In the genomic region with DNA sequence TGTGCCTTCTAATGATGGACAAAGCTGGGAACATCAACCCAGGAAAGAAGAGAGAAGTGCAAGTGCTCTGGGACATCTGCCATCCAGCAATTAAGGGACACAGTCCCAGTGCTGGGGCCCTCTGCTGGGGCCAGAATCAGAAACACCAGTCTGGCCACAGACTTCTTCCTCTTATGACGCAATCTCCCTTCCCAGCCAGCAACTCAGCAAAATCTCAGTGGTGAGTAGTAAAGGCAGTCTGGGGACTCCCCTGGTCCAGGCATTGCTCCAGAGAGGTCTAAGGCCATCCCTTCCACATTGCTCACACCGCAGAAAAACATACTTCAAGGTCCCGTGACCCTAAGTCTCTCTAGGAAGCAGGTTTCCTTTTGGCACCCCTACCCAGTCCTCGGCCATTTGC, we compare ENCODE assay signal across 8 mouse cellular contexts. TPM values are rescaled to one million over a fixed set of nuclear protein-coding genes. Genes with fewer than 3 reads are reported as not detected.
DNase-seq lines count a peak whose midpoint lies in the region; ATAC-seq lines count a peak whose summit lies in the region.

No protein-coding gene starts in this region.

- peak; percentile 37 for DNase-seq in cerebellum, adult 9-10 months
- DNase-seq in cerebellum, adult 18-20 months = no peak
- DNase-seq in adrenal gland, adult 18-20 months (ENCODE audit: low spot score in 2 of 2) = peak; percentile 10 to 33
- DNase-seq in gonadal fat pad, adult 2 months (ENCODE audit: low read depth) = peak; percentile 56

- 48% methylated on average over 4 of the region's 4 CpGs for WGBS in intestine, embryonic 15.5 days
- 26% methylated on average over 4 of the region's 4 CpGs for WGBS in liver, embryonic 16.5 days (ENCODE audit: insufficient replicate concordance)
- WGBS in neural tube, embryonic 14.5 days = 76% methylated on average over 4 of the region's 4 CpGs

- H3K9ac ChIP-seq in intestine, embryonic 15.5 days = 0 out of 2 replicates have a peak overlapping the region, but pooled peaks have one; percentile 63
- H3K9ac ChIP-seq in liver, embryonic 16.5 days (ENCODE audit: low read depth, low read length) = no peak overlapping the region; the same call in 1 of the 2 replicates
- 0 out of 2 replicates have a peak overlapping the region, but pooled peaks have one; percentile 69 for H3K9ac ChIP-seq in neural tube, embryonic 14.5 days (replicated peaks; ENCODE audit: low read depth, low read length)

- H3K27me3 ChIP-seq in intestine, embryonic 15.5 days (replicated peaks) = no peaks in the 10 kb centered on the region
- H3K27me3 ChIP-seq in liver, embryonic 16.5 days (ENCODE audit: control insufficient read depth, insufficient read depth, low read depth, low read length) = no peaks in the 10 kb centered on the region
- no peaks in the 10 kb centered on the region for H3K27me3 ChIP-seq in neural tube, embryonic 14.5 days (ENCODE audit: control insufficient read depth, insufficient read depth, low read length)

- H3K27ac ChIP-seq in intestine, embryonic 15.5 days = 0 out of 2 replicates have a peak overlapping the region, but pooled peaks have one; percentile 34
- H3K27ac ChIP-seq in liver, embryonic 16.5 days (ENCODE audit: low read length) = peak overlapping the region; percentile 54
- no peak overlapping the region for H3K27ac ChIP-seq in neural tube, embryonic 14.5 days (ENCODE audit: low read depth, low read length)

- no peaks in the 10 kb centered on the region for H3K9me3 ChIP-seq in intestine, embryonic 15.5 days
- no peaks in the 10 kb centered on the region for H3K9me3 ChIP-seq in liver, embryonic 16.5 days (replicated peaks; ENCODE audit: control insufficient read depth, low read length)
- H3K9me3 ChIP-seq in neural tube, embryonic 14.5 days (ENCODE audit: control insufficient read depth, low read length) = no peaks in the 10 kb centered on the region

- H3K4me2 ChIP-seq in intestine, embryonic 15.5 days (replicated peaks) = peak overlapping the region; percentile 75
- H3K4me2 ChIP-seq in liver, embryonic 16.5 days (ENCODE audit: low read depth, low read length) = peak overlapping the region; percentile 80
- peak overlapping the region; percentile 75 for H3K4me2 ChIP-seq in neural tube, embryonic 14.5 days (ENCODE audit: low read depth, low read length)

- H3K4me1 ChIP-seq in intestine, embryonic 15.5 days (replicated peaks) = peaks cover 9% of the 10 kb centered on the region
- peaks cover 6% of the 10 kb centered on the region; the same call in 1 of the 2 replicates for H3K4me1 ChIP-seq in liver, embryonic 16.5 days (ENCODE audit: control insufficient read depth, low read depth, low read length)
- H3K4me1 ChIP-seq in neural tube, embryonic 14.5 days (ENCODE audit: control insufficient read depth, insufficient read depth, low read length) = peaks cover 7% of the 10 kb centered on the region

- ATAC-seq in intestine, embryonic 15.5 days = peak; percentile 75
- ATAC-seq in liver, embryonic 16.5 days (ENCODE audit: low read depth) = peak; percentile 66
- no peak for ATAC-seq in neural tube, embryonic 14.5 days (ENCODE audit: low read depth)
- ATAC-seq in inflammation-experienced regulatory T-cells, adult 6 months = no peak

- H3K4me3 ChIP-seq in intestine, embryonic 15.5 days (replicated peaks) = peak overlapping the region; percentile 61
- peak overlapping the region; percentile 72 for H3K4me3 ChIP-seq in liver, embryonic 16.5 days (ENCODE audit: low read depth, low read length)
- peak overlapping the region; percentile 67; the same call in 1 of the 2 replicates for H3K4me3 ChIP-seq in neural tube, embryonic 14.5 days (ENCODE audit: low read depth, low read length)

- H3K36me3 ChIP-seq in intestine, embryonic 15.5 days = peaks cover 4% of the 10 kb centered on the region; the same call in 1 of the 2 replicates
- H3K36me3 ChIP-seq in liver, embryonic 16.5 days (ENCODE audit: control insufficient read depth, insufficient read depth) = no peaks in the 10 kb centered on the region; the same call in 1 of the 2 replicates
- H3K36me3 ChIP-seq in neural tube, embryonic 14.5 days (ENCODE audit: control insufficient read depth, insufficient read depth, low read length) = no peaks in the 10 kb centered on the region

RNA-seq across cellular contexts. Expression of gene Slc38a7, which starts 1.0 kb away (rescaled TPM):
- total RNA-seq in adrenal gland, adult 18-20 months (2021) = 10 to 100 TPM; 13.3 to 20.4 TPM
- 23.0 and 25.1 TPM in 2 replicates for polyA plus RNA-seq in gonadal fat pad, adult 2 months (2012; rRNA removed)
- 20.6 and 22.0 TPM in 2 replicates for polyA plus RNA-seq in intestine, embryonic 15.5 days (2015; fragmentation: Nextera tagmentation; extraction: Ambion mirVana)
- 7.8 and 9.8 TPM in 2 replicates for polyA plus RNA-seq in liver, embryonic 16.5 days (2015; fragmentation: Nextera tagmentation; extraction: Ambion mirVana)
- polyA plus RNA-seq in neural tube, embryonic 14.5 days (2014; fragmentation: Nextera tagmentation; extraction: Ambion mirVana) = 23.2 and 25.5 TPM in 2 replicates
- polyA plus RNA-seq in inflammation-experienced regulatory T-cells, adult 6 months (2017; shearing (Covaris generic)) = 1 to 10 TPM; 4.1 to 9.2 (median 6.9) TPM

RNA-seq across cellular contexts. Expression of gene Sap18b, which starts 27.1 kb away (rescaled TPM):
- total RNA-seq in adrenal gland, adult 18-20 months (2021) = 100 to 1,000 TPM; 163 to 197 TPM
- polyA plus RNA-seq in gonadal fat pad, adult 2 months (2012; rRNA removed) = 37.1 and 51.7 TPM in 2 replicates
- polyA plus RNA-seq in intestine, embryonic 15.5 days (2015; fragmentation: Nextera tagmentation; extraction: Ambion mirVana) = 324 and 397 TPM in 2 replicates
- 180 and 207 TPM in 2 replicates for polyA plus RNA-seq in liver, embryonic 16.5 days (2015; fragmentation: Nextera tagmentation; extraction: Ambion mirVana)
- polyA plus RNA-seq in neural tube, embryonic 14.5 days (2014; fragmentation: Nextera tagmentation; extraction: Ambion mirVana) = 244 and 264 TPM in 2 replicates
- 100 to 1,000 TPM; 257 to 291 (median 281) TPM for polyA plus RNA-seq in inflammation-experienced regulatory T-cells, adult 6 months (2017; shearing (Covaris generic))

RNA-seq across cellular contexts. Expression of gene Got2, which starts 36.1 kb away (rescaled TPM):
- 100 to 1,000 TPM; 103 to 127 TPM for total RNA-seq in adrenal gland, adult 18-20 months (2021)
- polyA plus RNA-seq in gonadal fat pad, adult 2 months (2012; rRNA removed) = 342 and 446 TPM in 2 replicates
- polyA plus RNA-seq in intestine, embryonic 15.5 days (2015; fragmentation: Nextera tagmentation; extraction: Ambion mirVana) = 230 and 236 TPM in 2 replicates
- polyA plus RNA-seq in liver, embryonic 16.5 days (2015; fragmentation: Nextera tagmentation; extraction: Ambion mirVana) = 254 and 279 TPM in 2 replicates
- 90.2 and 104 TPM in 2 replicates for polyA plus RNA-seq in neural tube, embryonic 14.5 days (2014; fragmentation: Nextera tagmentation; extraction: Ambion mirVana)
- 100 to 1,000 TPM in 2 of 3 experiments, 10 to 100 TPM in 1; 67.0 to 136 (median 118) TPM for polyA plus RNA-seq in inflammation-experienced regulatory T-cells, adult 6 months (2017; shearing (Covaris generic))

RNA-seq across cellular contexts. Expression of gene Cnot1, which starts 45.0 kb away (rescaled TPM):
- total RNA-seq in adrenal gland, adult 18-20 months (2021) = 100 to 1,000 TPM; 119 to 147 TPM
- 88.3 and 124 TPM in 2 replicates for polyA plus RNA-seq in gonadal fat pad, adult 2 months (2012; rRNA removed)
- polyA plus RNA-seq in intestine, embryonic 15.5 days (2015; fragmentation: Nextera tagmentation; extraction: Ambion mirVana) = 56.4 and 57.5 TPM in 2 replicates
- polyA plus RNA-seq in liver, embryonic 16.5 days (2015; fragmentation: Nextera tagmentation; extraction: Ambion mirVana) = 29.6 and 30.6 TPM in 2 replicates
- 62.8 and 76.8 TPM in 2 replicates for polyA plus RNA-seq in neural tube, embryonic 14.5 days (2014; fragmentation: Nextera tagmentation; extraction: Ambion mirVana)
- 10 to 100 TPM; 88.9 to 95.1 (median 94.7) TPM for polyA plus RNA-seq in inflammation-experienced regulatory T-cells, adult 6 months (2017; shearing (Covaris generic))

Comparison
In these comparisons a context has a peak if more than half of its experiments do, and no peak if none do; other contexts are left out.
1. DNase-seq: peak in cerebellum, adult 9-10 months (single experiment), adrenal gland, adult 18-20 months (2 of 2) and gonadal fat pad, adult 2 months (single experiment); none in cerebellum, adult 18-20 months (0 of 2).
2. ATAC-seq: peak in intestine, embryonic 15.5 days (single experiment) and liver, embryonic 16.5 days (single experiment); none in neural tube, embryonic 14.5 days (single experiment) and inflammation-experienced regulatory T-cells, adult 6 months (single experiment).
3. Peak in every context shown above with its lines, with median percentiles within 50 percentile points of each other: H3K4me2 ChIP-seq and H3K4me3 ChIP-seq.